Mouse (Mus musculus) E14TG2a.4 (cell line): ENCODE data around the gene Gdpd3.

Experiments used
- CTCF ChIP-seq: conservative IDR thresholded peaks from 2 replicates; pipeline ENCODE4 v1.5.1; 2014; ENCODE audit warnings: low read length
- NANOG ChIP-seq: IDR thresholded peaks from 2 replicates; pipeline ENCODE4 v1.6.1; 2014; ENCODE audit warnings: borderline replicate concordance, low read length, mixed read lengths
- POU5F1 ChIP-seq: IDR thresholded peaks from 2 replicates; pipeline ENCODE4 v1.6.1; 2014; ENCODE audit warnings: low read length, borderline replicate concordance

GRCm38 (mm10) chr7:126760956-126761355 lies 5.2 kb upstream of the Gdpd3 start:
- no peak for TF ChIP-seq CTCF
- TF ChIP-seq POU5F1, result no peak
- TF ChIP-seq NANOG, result no peak
